18 mouse cellular contexts compared by ENCODE assay signal in the genomic region with DNA sequence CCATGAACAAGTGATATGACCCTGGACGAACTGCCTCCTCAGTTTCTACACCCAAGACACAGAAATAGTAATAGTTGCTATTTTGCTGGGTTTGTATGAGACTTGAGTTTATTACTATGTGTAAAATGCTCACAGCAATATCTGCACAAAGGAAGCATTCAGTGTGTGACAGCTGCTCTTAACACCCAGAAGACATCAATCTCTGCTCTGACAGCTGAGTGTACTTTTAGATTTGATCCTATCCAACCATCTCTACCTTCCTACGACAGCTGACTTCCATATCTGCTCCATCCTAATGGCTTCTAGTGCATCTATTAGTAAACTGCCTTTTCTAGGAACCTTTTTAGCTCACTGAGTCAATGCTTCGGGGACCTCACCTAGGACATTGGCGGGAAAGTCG.
"Had no signal": no experiment of that assay in that cellular context is flagged by ENCODE, and none has a peak within 500 bp of the region (broad histone marks: within the 10 kb centered on the region; RNA-seq: fewer than 3 reads in every experiment).

No protein-coding gene starts in this region.

- H3K9ac ChIP-seq: liver, embryonic 14.5 days; lung, embryonic 14.5 days; midbrain, embryonic 13.5 days; neural tube, embryonic 15.5 days had no signal

- H3K9me3 ChIP-seq: megakaryocyte, embryonic 14.5 days; midbrain, embryonic 13.5 days; neural tube, embryonic 13.5 days; neural tube, embryonic 15.5 days had no signal

- ATAC-seq: midbrain, embryonic 13.5 days had no signal

- H3K36me3 ChIP-seq: midbrain, embryonic 13.5 days; neural tube, embryonic 13.5 days; neural tube, embryonic 15.5 days had no signal

- H3K27me3 ChIP-seq: midbrain, embryonic 13.5 days; neural tube, embryonic 13.5 days; neural tube, embryonic 15.5 days had no signal

- H3K4me2 ChIP-seq: lung, embryonic 14.5 days; midbrain, embryonic 13.5 days; neural tube, embryonic 13.5 days; neural tube, embryonic 15.5 days had no signal

- H3K4me3 ChIP-seq: megakaryocyte, embryonic 14.5 days; midbrain, embryonic 13.5 days; neural tube, embryonic 13.5 days; neural tube, embryonic 15.5 days had no signal

- DNase-seq: lung, adult 18-20 months; lung, embryonic 14.5 days; lung, postnatal 10 days; lung, postnatal 36 days; retina, postnatal 1 day; right cerebral cortex, adult 18-20 months; right cerebral cortex, postnatal 25 days; right cerebral cortex, postnatal 4 days; spleen, adult 18-20 months; thymus, adult 18-20 months; thymus, postnatal 14 days; thymus, postnatal 36 days had no signal

- H3K27ac ChIP-seq: liver, embryonic 14.5 days; macrophage; midbrain, embryonic 13.5 days; neural tube, embryonic 15.5 days had no signal
